Mouse (Mus musculus): ENCODE results near the gene Add3. TPM values are rescaled to one million over a fixed set of nuclear protein-coding genes. Genes with fewer than 3 reads are reported as not detected.

The Add3 gene
- total and polyA plus RNA-seq, 3 experiments: 16.3 to 18.4 (median 16.4) TPM

GRCm38 (mm10) chr19:53132471-53132870 is 7.8 kb upstream of the Add3 start:
- TF ChIP-seq JUN (IDR thresholded peaks at IDR 0.05; ENCODE audit: insufficient read depth, low read depth, low read length): no peak
- no peak for TF ChIP-seq MAX (IDR thresholded peaks at IDR 0.05; ENCODE audit: low read length)
- no peak for TF ChIP-seq TCF12 (IDR thresholded peaks at IDR 0.05; ENCODE audit: low read depth, low read length)
- TF ChIP-seq POLR2AphosphoS2 (IDR thresholded peaks at IDR 0.05; ENCODE audit: low read depth, low read length): no peak
- no peak for TF ChIP-seq CHD2 (IDR thresholded peaks at IDR 0.05; ENCODE audit: low read length)
- no peak for TF ChIP-seq KAT2A (IDR thresholded peaks at IDR 0.05; ENCODE audit: insufficient replicate concordance, low read length)
- no peak for TF ChIP-seq IRF4 (IDR thresholded peaks at IDR 0.05; ENCODE audit: low read depth, low read length)
- TF ChIP-seq USF2 (conservative IDR thresholded peaks at IDR 0.05; ENCODE audit: low read depth, low read length): no peak
- no peak for TF ChIP-seq USF1 (IDR thresholded peaks at IDR 0.05; ENCODE audit: low read depth, low read length)
- no peak for TF ChIP-seq MXI1 (IDR thresholded peaks at IDR 0.05; ENCODE audit: low read depth, low read length)
- TF ChIP-seq CHD1 (IDR thresholded peaks at IDR 0.05; ENCODE audit: low read depth, low read length): no peak
- TF ChIP-seq SIN3A (IDR thresholded peaks at IDR 0.05; ENCODE audit: low read length): no peak
- Histone ChIP-seq H3K27ac (ENCODE audit: insufficient read depth, low read depth) (no peak overlapping the region), H3K36me3 (replicated peaks in 1 of 2; ENCODE audit: control insufficient read depth in 1 of 2, insufficient read depth in 1 of 2, low read length in 1 of 2) (no peaks in the 10 kb centered on the region), H3K79me2 (replicated peaks; ENCODE audit: control insufficient read depth, extremely low read depth, insufficient read depth, poor library complexity, severe bottlenecking) (no peaks in the 10 kb centered on the region), H3K4me2 (ENCODE audit: insufficient read depth, low read depth, poor library complexity, severe bottlenecking) (no peak overlapping the region), H3K9me3 (replicated peaks; ENCODE audit: low read length) (no peaks in the 10 kb centered on the region), H3K27me3 (replicated peaks) (no peaks in the 10 kb centered on the region), H3K4me3 (replicated peaks in 1 of 3; ENCODE audit: low read depth in 2 of 3, low read length in 2 of 3, poor library complexity in 1 of 3) (no peak overlapping the region), H3K4me1 (ENCODE audit: control insufficient read depth in 1 of 2, insufficient read depth in 2 of 2) (peaks cover 5 to 28% of the 10 kb centered on the region in 2 experiments), H3K9ac (ENCODE audit: insufficient read depth, low read depth) (no peak overlapping the region)
- dilution Hi-C loops (cut with MboI; ENCODE audit: extremely low pct_ligation_motif_present, extremely low pct_unique_long_range_greater_than_20kb, low sequenced_read_pairs): no loop called here
- in situ Hi-C loops (cut with MboI; ENCODE audit: low pct_ligation_motif_present, low pct_unique_long_range_greater_than_20kb, low sequenced_read_pairs): no loop called here
- no peak for DNase-seq (ENCODE audit: extremely low read depth)

- TF ChIP-seq SIN3A (IDR thresholded peaks at IDR 0.05; ENCODE audit: low read length) (no peak), MAFK (IDR thresholded peaks at IDR 0.05; ENCODE audit: insufficient replicate concordance, low read length) (no peak), NRF1 (IDR thresholded peaks at IDR 0.05; ENCODE audit: low read depth, low read length) (no peak), USF1 (IDR thresholded peaks at IDR 0.05; ENCODE audit: low read depth, low read length) (no peak), JUN (IDR thresholded peaks at IDR 0.05; ENCODE audit: insufficient read depth, low read depth, low read length) (no peak), POLR2AphosphoS2 (IDR thresholded peaks at IDR 0.05; ENCODE audit: low read depth, low read length) (no peak), MAZ (IDR thresholded peaks at IDR 0.05; ENCODE audit: low read depth, low read length) (no peak), TBP (conservative IDR thresholded peaks at IDR 0.05; ENCODE audit: low read depth, low read length) (no peak), RAD21 (IDR thresholded peaks at IDR 0.05; ENCODE audit: low read depth, low read length) (no peak), HCFC1 (IDR thresholded peaks at IDR 0.05; ENCODE audit: low read depth, low read length) (no peak), EP300 (IDR thresholded peaks at IDR 0.05; ENCODE audit: low read length) (no peak)
- Histone ChIP-seq H3K79me2 (replicated peaks; ENCODE audit: control insufficient read depth, extremely low read depth, insufficient read depth, poor library complexity, severe bottlenecking) (no peaks in the 10 kb centered on the region), H3K36me3 (replicated peaks in 1 of 2; ENCODE audit: control insufficient read depth in 1 of 2, insufficient read depth in 1 of 2, low read length in 1 of 2) (no peaks in the 10 kb centered on the region), H3K27ac (ENCODE audit: insufficient read depth, low read depth) (no peak overlapping the region), H3K4me1 (ENCODE audit: control insufficient read depth in 1 of 2, insufficient read depth in 2 of 2) (peaks cover 7 to 25% of the 10 kb centered on the region in 2 experiments), H3K9me3 (replicated peaks; ENCODE audit: low read length) (no peaks in the 10 kb centered on the region), H3K27me3 (replicated peaks) (peaks cover 2% of the 10 kb centered on the region), H3K4me2 (ENCODE audit: insufficient read depth, low read depth, poor library complexity, severe bottlenecking) (no peak overlapping the region), H3K4me3 (replicated peaks in 1 of 3; ENCODE audit: low read depth in 2 of 3, low read length in 2 of 3, poor library complexity in 1 of 3) (no peak overlapping the region), H3K9ac (ENCODE audit: insufficient read depth, low read depth) (no peak overlapping the region)
- in situ Hi-C loops (cut with MboI; ENCODE audit: low pct_ligation_motif_present, low pct_unique_long_range_greater_than_20kb, low sequenced_read_pairs) (no loop called here), dilution Hi-C loops (cut with MboI; ENCODE audit: extremely low pct_ligation_motif_present, extremely low pct_unique_long_range_greater_than_20kb, low sequenced_read_pairs) (no loop called here)
- no peak for DNase-seq (ENCODE audit: extremely low read depth)
These were observed 3.7 kb upstream of the Add3 start for GRCm38 (mm10) chr19:53136336-53137090.
